In genomic region chr8:106929921-106930320, GRCm38 (mm10) we compare ENCODE assay signal across 11 mouse cellular contexts. TPM values are rescaled to one million over a fixed set of nuclear protein-coding genes. Genes with fewer than 3 reads are reported as not detected.
DNase-seq lines count a peak whose midpoint lies in the region; ATAC-seq and TF ChIP-seq lines count a peak whose summit lies in the region.
"Had no signal": no experiment of that assay in that cellular context is flagged by ENCODE, and none has a peak within 500 bp of the region (broad histone marks: within the 10 kb centered on the region; RNA-seq: fewer than 3 reads in every experiment).

No protein-coding gene starts in this region.

- ATAC-seq in kidney, postnatal 0 days (replicated peaks; ENCODE audit: low FRiP score, low read depth): no peak
- no peak for ATAC-seq in intestine, postnatal 0 days
- ATAC-seq: activated CD4-positive, CD25-positive, alpha-beta regulatory T cell, adult 4 months had no signal

- peaks cover 8% of the 10 kb centered on the region for H3K4me1 ChIP-seq in kidney, postnatal 0 days (replicated peaks; ENCODE audit: insufficient read depth, low read length)
- no peaks in the 10 kb centered on the region for H3K4me1 ChIP-seq in intestine, postnatal 0 days (replicated peaks; ENCODE audit: control insufficient read depth, insufficient read depth, low read length)

- no peak overlapping the region for H3K9ac ChIP-seq in kidney, postnatal 0 days (ENCODE audit: low read depth, low read length)
- H3K9ac ChIP-seq in intestine, postnatal 0 days (ENCODE audit: low read depth, low read length): no peak overlapping the region

- TF ChIP-seq CTCF in kidney, postnatal 0 days (IDR thresholded peaks at IDR 0.05; ENCODE audit: low read depth): no peak
- no peak for TF ChIP-seq CTCF in intestine, postnatal 0 days (IDR thresholded peaks at IDR 0.05; ENCODE audit: low read depth)

- no peak overlapping the region for H3K4me2 ChIP-seq in kidney, postnatal 0 days (ENCODE audit: low read length)
- H3K4me2 ChIP-seq in intestine, postnatal 0 days (replicated peaks; ENCODE audit: low read depth): no peak overlapping the region
- H3K4me2 ChIP-seq: heart, embryonic 11.5 days had no signal

- H3K9me3 ChIP-seq in kidney, postnatal 0 days (replicated peaks; ENCODE audit: low read length): no peaks in the 10 kb centered on the region
- H3K9me3 ChIP-seq in intestine, postnatal 0 days (ENCODE audit: control insufficient read depth): no peaks in the 10 kb centered on the region

- H3K36me3 ChIP-seq in kidney, postnatal 0 days (ENCODE audit: insufficient read depth, low read length): no peaks in the 10 kb centered on the region
- no peaks in the 10 kb centered on the region for H3K36me3 ChIP-seq in intestine, postnatal 0 days (ENCODE audit: control insufficient read depth, insufficient read depth)

- H3K27ac ChIP-seq in kidney, postnatal 0 days: peak overlapping the region; percentile 11; the same call in 1 of the 2 replicates
- H3K27ac ChIP-seq in intestine, postnatal 0 days (ENCODE audit: low read depth, low read length): 0 out of 2 replicates have a peak overlapping the region, but pooled peaks have one; percentile 15

- no peak overlapping the region for H3K4me3 ChIP-seq in kidney, postnatal 0 days (replicated peaks; ENCODE audit: low read depth, low read length)
- no peak overlapping the region for H3K4me3 ChIP-seq in intestine, postnatal 0 days (ENCODE audit: low read depth, low read length)

- DNase-seq in heart, adult 11 months: peak; percentile 90
- no peak for DNase-seq in heart, postnatal 4 days
- DNase-seq in kidney, postnatal 0 days (ENCODE audit: low spot score): no peak
- DNase-seq in kidney, adult 11 months: no peak
- peak; percentile 34 for DNase-seq in ES-CJ7 (ENCODE audit: low read depth, low spot score)
- DNase-seq in right cerebral cortex, postnatal 25 days: no peak
- no peak for DNase-seq in cerebellum, adult 8-10 months
- DNase-seq: cerebellum, postnatal 10 days had no signal

- 60% methylated on average over 5 of the region's 5 CpGs for WGBS in kidney, postnatal 0 days
- WGBS in intestine, postnatal 0 days: 72% methylated on average over 5 of the region's 5 CpGs

- no peaks in the 10 kb centered on the region for H3K27me3 ChIP-seq in kidney, postnatal 0 days (ENCODE audit: insufficient read depth, low read length)
- H3K27me3 ChIP-seq in intestine, postnatal 0 days (replicated peaks; ENCODE audit: control insufficient read depth, insufficient read depth, low read length): no peaks in the 10 kb centered on the region

RNA-seq across cellular contexts. Expression of gene Sntb2, which starts 5.6 kb away (rescaled TPM):
- 10 to 100 TPM; 26.5 to 27.5 TPM for total RNA-seq in heart, postnatal 4 days (2021)
- 10.1 and 10.5 TPM in 2 replicates for polyA plus RNA-seq in kidney, postnatal 0 days (2015; fragmentation: Nextera tagmentation; extraction: Ambion mirVana)
- 8.3 and 10.0 TPM in 2 replicates for polyA plus RNA-seq in intestine, postnatal 0 days (2015; fragmentation: Nextera tagmentation; extraction: Ambion mirVana)

RNA-seq across cellular contexts. Expression of gene Utp4, which starts 36.5 kb away (rescaled TPM):
- total RNA-seq in heart, postnatal 4 days (2021): 10 to 100 TPM; 25.1 to 30.1 TPM
- polyA plus RNA-seq in kidney, postnatal 0 days (2015; fragmentation: Nextera tagmentation; extraction: Ambion mirVana): 59.2 and 62.1 TPM in 2 replicates
- polyA plus RNA-seq in intestine, postnatal 0 days (2015; fragmentation: Nextera tagmentation; extraction: Ambion mirVana): 22.8 and 25.1 TPM in 2 replicates

RNA-seq across cellular contexts. Expression of gene Has3, which starts 59.9 kb away (rescaled TPM):
- total RNA-seq in heart, postnatal 4 days (2021): 1 to 10 TPM; 1.3 to 2.4 TPM
- 0.41 and 0.54 TPM in 2 replicates for polyA plus RNA-seq in kidney, postnatal 0 days (2015; fragmentation: Nextera tagmentation; extraction: Ambion mirVana)
- 0.07 and 0.14 TPM in 2 replicates for polyA plus RNA-seq in intestine, postnatal 0 days (2015; fragmentation: Nextera tagmentation; extraction: Ambion mirVana)

Comparison
In these comparisons a context has a peak if more than half of its experiments do, and no peak if none do; other contexts are left out.
1. DNase-seq: peak in heart, adult 11 months (single experiment) and ES-CJ7 (single experiment); none in heart, postnatal 4 days (single experiment), kidney, postnatal 0 days (single experiment), kidney, adult 11 months (single experiment), right cerebral cortex, postnatal 25 days (single experiment) and cerebellum, adult 8-10 months (single experiment).